Mouse (Mus musculus) embryonic facial prominence, embryonic 11.5 days (tissue): ENCODE measurements around the gene Pa2g4. TPM values are rescaled to one million over a fixed set of nuclear protein-coding genes. Genes with fewer than 3 reads are reported as not detected.
"Not testable (repeated sequence)": the region's sequence is repeated elsewhere in the genome, so short reads cannot be mapped to it uniquely, and the experiment has no call there.

Source experiments
- ATAC-seq: fragments of 200-750 bp; cut with Nextera tagmentation; replicated peaks from 2 replicates; pipeline ENCODE4 v1.8.0; 2017; ENCODE audit warnings: low read depth; ENCODE audit not compliant: insufficient number of reproducible peaks, low FRiP score, low TSS enrichment
- DNase-seq: peaks from one replicate; pipeline ENCODE4 v3.0.0-alpha.2; 2015; ENCODE audit warnings: low spot score
- H3K27ac ChIP-seq: fragments of 300-500 bp; sonication (generic); replicated peaks from 2 replicates; pipeline ENCODE4 v1.5.1; 2014; ENCODE audit warnings: mild to moderate bottlenecking, low read depth, low read length, control low read depth
- H3K27me3 ChIP-seq: fragments of 300-500 bp; sonication (generic); 2 replicates; pipeline ENCODE4 v1.6.1; 2014; ENCODE audit warnings: mild to moderate bottlenecking, low read length, moderate library complexity, mixed read lengths; ENCODE audit not compliant: control insufficient read depth, insufficient read depth
- H3K36me3 ChIP-seq: fragments of 300-500 bp; sonication (generic); replicated peaks from 2 replicates; pipeline ENCODE4 v1.6.1; 2014; ENCODE audit warnings: low read depth, mild to moderate bottlenecking, low read length, moderate library complexity, mixed read lengths; ENCODE audit not compliant: control insufficient read depth, insufficient read depth
- H3K4me1 ChIP-seq: fragments of 300-500 bp; sonication (generic); 2 replicates; pipeline ENCODE4 v1.6.1; 2014; ENCODE audit warnings: low read length, mixed read lengths; ENCODE audit not compliant: control insufficient read depth, insufficient read depth
- H3K4me2 ChIP-seq: fragments of 300-500 bp; sonication (generic); 2 replicates; pipeline ENCODE4 v1.6.1; 2014; ENCODE audit warnings: low read depth, mild to moderate bottlenecking, control low read depth, low read length, moderate library complexity
- H3K4me3 ChIP-seq: fragments of 300-500 bp; sonication (generic); 2 replicates; pipeline ENCODE4 v1.5.1; 2014; ENCODE audit warnings: low read depth, low read length, control low read depth
- H3K9ac ChIP-seq: fragments of 300-500 bp; sonication (generic); replicated peaks from 2 replicates; pipeline ENCODE4 v1.6.1; 2014; ENCODE audit warnings: mild to moderate bottlenecking, control low read depth, low read length
- H3K9me3 ChIP-seq: fragments of 300-500 bp; sonication (generic); replicated peaks from 2 replicates; pipeline ENCODE4 v1.6.1; 2016; ENCODE audit warnings: mild to moderate bottlenecking, low read length, inconsistent platforms, mixed read lengths; ENCODE audit not compliant: control insufficient read depth
- WGBS: fragments of 180-500 bp; shearing (Covaris S2); extraction: QIAGEN DNeasy Blood & Tissue Kit; methylation state at CpG from one replicate; pipeline ENCODE4 v1.1.7; 2014; 5-methylcytosine and 5-hydroxymethylcytosine counted together
- polyA plus RNA-seq: library from polyadenylated mRNA; unstranded; fragments of >200 nt; fragmentation: Nextera tagmentation; extraction: Ambion mirVana; gene quantifications from 2 replicates; pipeline ENCODE4 v1.2.1, GENCODE M21; 2014

Gene Pa2g4
- polyA plus RNA-seq, 1 experiment from 2014 or later: 268 TPM

DNA sequence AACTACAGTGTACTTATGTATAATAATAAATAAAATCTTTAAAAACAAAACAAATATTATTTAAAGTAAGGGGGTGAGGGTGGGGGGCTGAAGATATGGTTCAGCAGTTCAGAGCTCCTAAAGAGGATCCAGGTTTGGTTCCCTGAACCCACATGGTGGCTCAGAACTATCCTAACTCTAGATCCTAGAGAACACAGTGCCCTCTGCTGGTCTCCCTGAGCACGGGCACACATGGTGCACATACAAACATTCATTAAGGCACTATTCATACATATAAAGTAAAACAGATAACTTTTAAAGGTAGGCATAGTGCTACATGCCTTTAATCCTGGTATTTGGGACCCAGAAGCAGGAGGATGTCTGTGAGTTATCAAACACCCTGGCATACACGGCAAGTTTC lies 9.3 kb upstream of the Pa2g4 start:
- H3K27ac ChIP-seq: no peak overlapping the region
- no peak overlapping the region for H3K9ac ChIP-seq
- ATAC-seq: no peak
- H3K4me3 ChIP-seq: no peak overlapping the region
- no peaks in the 10 kb centered on the region for H3K9me3 ChIP-seq
- no peaks in the 10 kb centered on the region for H3K4me1 ChIP-seq
- H3K27me3 ChIP-seq: no peaks in the 10 kb centered on the region
- WGBS: 93% methylated on average over 2 of the region's 2 CpGs
- no peaks in the 10 kb centered on the region for H3K36me3 ChIP-seq
- DNase-seq: no peak
- no peak overlapping the region for H3K4me2 ChIP-seq

- no peaks in the 10 kb centered on the region for H3K9me3 ChIP-seq
- peak; percentile 50 for ATAC-seq
- peak overlapping the region; percentile 85 for H3K27ac ChIP-seq
- no peaks in the 10 kb centered on the region for H3K27me3 ChIP-seq
- H3K4me3 ChIP-seq: peak overlapping the region; percentile 94
- peak overlapping the region; percentile 90 for H3K4me2 ChIP-seq
- H3K4me1 ChIP-seq: 0 out of 2 replicates have a peak, but pooled peaks cover 3% of the 10 kb centered on the region
- H3K9ac ChIP-seq: peak overlapping the region; percentile 94
- peaks cover 6% of the 10 kb centered on the region for H3K36me3 ChIP-seq
- WGBS: 0% methylated on average over 46 of the region's 46 CpGs
- DNase-seq: peak; percentile 45
Observed at GRCm38 (mm10) chr10:128565206-128565787, 490 bp downstream of the Pa2g4 start.

GRCm38 (mm10) chr10:128563544-128563943 lies 2.2 kb downstream of the Pa2g4 start:
- DNase-seq (no peak), ATAC-seq (no peak)
- WGBS: 86% methylated on average over 6 of the region's 6 CpGs
- H3K9me3 ChIP-seq: no peaks in the 10 kb centered on the region
- H3K4me3 ChIP-seq: no peak overlapping the region
- no peaks in the 10 kb centered on the region for H3K27me3 ChIP-seq
- no peak overlapping the region for H3K4me2 ChIP-seq
- H3K27ac ChIP-seq: no peak overlapping the region
- H3K4me1 ChIP-seq: 0 out of 2 replicates have a peak, but pooled peaks cover 3% of the 10 kb centered on the region
- H3K9ac ChIP-seq: peak overlapping the region; percentile 5; the same call in 1 of the 2 replicates
- peaks cover 11% of the 10 kb centered on the region for H3K36me3 ChIP-seq

DNA sequence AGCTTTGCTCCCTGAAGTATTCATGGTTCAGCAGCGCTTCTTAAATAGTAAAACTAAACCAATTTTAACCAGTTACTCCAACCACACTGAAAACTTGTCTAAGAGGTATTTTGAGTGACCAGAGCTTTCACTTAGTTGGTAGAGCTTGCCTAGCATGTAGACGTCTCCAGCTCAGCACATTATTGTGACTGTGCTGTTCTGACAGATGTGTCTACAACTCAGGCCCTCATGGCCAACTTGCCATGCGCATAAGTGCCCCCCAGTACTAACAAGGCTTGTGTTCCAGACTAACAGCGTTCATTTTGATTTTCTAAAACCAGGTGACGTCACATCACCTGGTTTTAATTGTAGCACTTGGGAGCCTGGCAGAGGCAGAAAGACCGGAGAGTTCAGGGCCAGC lies 8.8 kb downstream of the Pa2g4 start:
- WGBS: 75% methylated on average over 6 of the region's 6 CpGs
- Histone ChIP-seq H3K4me3 (no peak overlapping the region), H3K27ac (no peak overlapping the region), H3K4me1 (no peaks in the 10 kb centered on the region), H3K4me2 (no peak overlapping the region), H3K9me3 (no peaks in the 10 kb centered on the region), H3K27me3 (no peaks in the 10 kb centered on the region), H3K36me3 (peaks cover 7% of the 10 kb centered on the region), H3K9ac (no peak overlapping the region)
- DNase-seq (peak; percentile 19), ATAC-seq (no peak)

DNA sequence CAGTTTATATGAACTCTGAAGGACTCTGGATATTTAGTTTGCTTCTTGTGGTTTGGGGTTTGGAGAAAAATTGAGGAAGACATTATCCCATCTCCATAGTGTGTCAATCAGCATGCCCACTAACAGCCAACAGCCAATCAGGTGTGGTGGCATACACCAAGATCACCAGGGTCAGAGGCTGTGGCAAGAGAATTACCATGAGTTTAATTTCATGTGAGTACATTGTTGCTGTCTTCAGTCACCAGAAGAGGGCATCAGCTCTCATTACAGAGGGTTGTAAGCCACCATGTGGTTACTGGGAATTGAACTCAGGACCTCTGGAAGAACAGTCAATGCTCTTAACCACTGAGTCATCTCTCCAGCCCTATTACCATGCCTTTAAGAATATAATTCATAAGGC lies 9.5 kb downstream of the Pa2g4 start:
- ATAC-seq (no peak), DNase-seq (no peak)
- H3K4me2 ChIP-seq: no peak overlapping the region
- no peak overlapping the region for H3K27ac ChIP-seq
- H3K27me3 ChIP-seq: no peaks in the 10 kb centered on the region
- H3K4me3 ChIP-seq: no peak overlapping the region
- no peaks in the 10 kb centered on the region for H3K9me3 ChIP-seq
- H3K36me3 ChIP-seq: peaks cover 7% of the 10 kb centered on the region
- no peak overlapping the region for H3K9ac ChIP-seq
- no peaks in the 10 kb centered on the region for H3K4me1 ChIP-seq

DNA sequence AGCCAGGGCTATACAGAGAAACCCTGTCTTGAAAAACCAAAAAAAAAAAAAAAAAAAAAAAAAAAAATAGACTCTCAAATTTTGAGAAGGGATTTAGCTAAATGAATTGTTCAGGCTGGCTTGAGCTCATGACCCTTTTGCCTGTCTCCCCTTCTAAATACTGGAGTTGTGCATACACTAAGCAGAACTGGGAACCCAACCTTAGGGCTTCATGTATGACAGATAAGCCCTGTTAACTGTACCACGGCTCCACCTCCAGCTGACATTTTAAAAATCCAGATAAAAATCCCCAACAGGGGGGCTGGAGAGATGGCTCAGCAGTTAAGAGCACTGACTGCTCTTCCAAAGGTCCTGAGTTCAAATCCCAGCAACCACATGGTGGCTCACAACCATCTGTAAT lies 10.2 kb downstream of the Pa2g4 start:
- H3K4me2 ChIP-seq, H3K9ac ChIP-seq, H3K27ac ChIP-seq, H3K9me3 ChIP-seq, H3K4me3 ChIP-seq, H3K36me3 ChIP-seq, DNase-seq, H3K4me1 ChIP-seq, ATAC-seq, H3K27me3 ChIP-seq: not testable (repeated sequence)
- WGBS: 85% methylated on average over 1 of the region's 1 CpGs

DNA sequence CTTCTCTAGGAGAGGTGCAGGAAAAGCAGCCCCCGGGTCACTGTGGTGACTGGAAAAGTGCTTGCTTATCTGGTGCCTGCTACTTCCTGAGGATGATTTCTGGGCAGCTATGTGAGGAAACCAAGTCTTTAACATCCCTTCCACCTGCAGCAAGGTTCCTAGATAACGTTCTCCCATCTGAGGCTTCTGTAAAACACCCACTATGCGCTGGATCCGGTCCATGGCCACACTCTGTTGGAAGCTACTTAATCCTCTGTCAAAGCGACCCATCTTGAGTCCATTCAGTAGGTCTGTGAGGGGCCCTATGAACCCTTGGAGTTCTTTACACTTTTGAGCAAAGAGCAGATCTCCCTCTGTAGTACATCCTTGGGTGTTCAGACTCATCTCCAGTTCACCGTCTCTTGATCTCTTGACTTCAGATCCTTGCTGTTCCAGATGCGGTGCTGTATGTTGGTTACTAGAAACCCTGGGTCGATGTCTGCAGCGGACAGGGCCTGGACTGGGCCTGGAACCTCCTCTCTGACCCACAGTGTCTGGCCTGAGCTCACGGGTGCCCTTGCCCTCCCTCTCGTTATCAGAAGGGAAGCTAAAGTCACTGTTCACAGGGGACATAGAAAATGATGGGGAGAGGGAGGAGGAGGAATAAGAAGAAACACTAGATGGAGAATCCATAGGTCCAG lies 15.5 kb downstream of the Pa2g4 start:
- not testable (repeated sequence) for H3K4me2 ChIP-seq, H3K4me3 ChIP-seq, H3K9ac ChIP-seq, H3K9me3 ChIP-seq, H3K27ac ChIP-seq, H3K4me1 ChIP-seq, DNase-seq, ATAC-seq, H3K27me3 ChIP-seq, H3K36me3 ChIP-seq
- WGBS: 91% methylated on average over 11 of the region's 11 CpGs

DNA sequence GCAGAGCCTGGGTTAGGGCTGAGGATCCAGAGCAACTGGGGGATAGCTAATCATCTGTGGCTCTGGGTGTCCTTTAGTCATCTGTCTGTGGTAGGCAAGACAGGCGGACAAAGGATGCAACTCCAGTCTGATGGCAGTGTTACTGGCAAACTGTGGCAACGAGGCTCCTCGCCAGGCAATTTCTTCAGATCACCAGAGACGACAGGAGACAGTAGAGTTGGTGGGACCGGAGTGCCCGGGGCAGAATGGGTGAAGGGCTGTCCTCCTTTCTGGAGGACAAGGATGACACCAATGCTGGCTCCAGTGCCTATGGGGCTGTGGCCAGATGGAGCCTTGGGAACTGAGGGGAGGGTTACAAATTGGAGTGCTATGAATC lies 16.1 kb downstream of the Pa2g4 start:
- H3K36me3 ChIP-seq, H3K4me2 ChIP-seq, H3K9ac ChIP-seq, DNase-seq, H3K27ac ChIP-seq, H3K4me3 ChIP-seq, H3K4me1 ChIP-seq, H3K27me3 ChIP-seq, ATAC-seq, H3K9me3 ChIP-seq: not testable (repeated sequence)
- 63% methylated on average over 6 of the region's 6 CpGs for WGBS
